Mouse (Mus musculus) kidney, adult 8-10 months (tissue): ENCODE data around the gene Vmn1r210.
"Not testable (repeated sequence)": the region's sequence is repeated elsewhere in the genome, so short reads cannot be mapped to it uniquely, and the experiment has no call there.

ENCODE experiments used
- DNase-seq, 2 experiments: peaks; one replicate each; pipeline ENCODE4 v3.0.0; 2022

Gene Vmn1r210

GRCm38 (mm10) chr13:22831248-22831647, at the start of gene Vmn1r210:
Gene Vmn1r210, minus strand, starts transcription at chr13:22831348.
- no peak for DNase-seq

- DNase-seq: no peak
Measured at GRCm38 (mm10) chr13:22879257-22879656, 48.1 kb upstream of the Vmn1r210 start.

- DNase-seq: no peak
Measured at GRCm38 (mm10) chr13:22857461-22857860, 26.3 kb upstream of the Vmn1r210 start, which contains the start of gene Vmn1r211. Gene Vmn1r211, minus strand, starts transcription at chr13:22857561.

- no peak for DNase-seq
Measured at GRCm38 (mm10) chr13:22854760-22855159, 23.6 kb upstream of the Vmn1r210 start.

- DNase-seq: no peak
Measured at GRCm38 (mm10) chr13:22846798-22847197, 15.7 kb upstream of the Vmn1r210 start.

GRCm38 (mm10) chr13:22844304-22844703, 13.2 kb upstream of the Vmn1r210 start:
- DNase-seq: not testable (repeated sequence)

- DNase-seq: not testable (repeated sequence)
Measured at GRCm38 (mm10) chr13:22829395-22829794, 1.8 kb downstream of the Vmn1r210 start.

- not testable (repeated sequence) for DNase-seq
Measured at GRCm38 (mm10) chr13:22821601-22822000, 9.5 kb downstream of the Vmn1r210 start.

GRCm38 (mm10) chr13:22809582-22809981, 21.6 kb downstream of the Vmn1r210 start, which contains the start of gene Vmn1r209:
Gene Vmn1r209, minus strand, starts transcription at chr13:22809682.
- not testable (repeated sequence) for DNase-seq

GRCm38 (mm10) chr13:22788096-22788495, 43.1 kb downstream of the Vmn1r210 start:
- not testable (repeated sequence) for DNase-seq

- not testable (repeated sequence) for DNase-seq
Measured at GRCm38 (mm10) chr13:22784159-22784558, 47.0 kb downstream of the Vmn1r210 start.

- DNase-seq: not testable (repeated sequence)
Measured at GRCm38 (mm10) chr13:22777300-22777699, 53.8 kb downstream of the Vmn1r210 start, which contains the start of gene Vmn1r208. Gene Vmn1r208, minus strand, starts transcription at chr13:22777400.
